Mouse (Mus musculus): ENCODE results near the gene Tmem117. TPM values are rescaled to one million over a fixed set of nuclear protein-coding genes. Genes with fewer than 3 reads are reported as not detected.

Tmem117 gene
- polyA plus RNA-seq, 1 experiment from 2014 or later, result 17.8 TPM

- H3K4me3 ChIP-seq (ENCODE audit: low read depth, low read length), result no peak overlapping the region
- H3K27me3 ChIP-seq (ENCODE audit: control insufficient read depth, insufficient read depth, low read depth, low read length), result no peaks in the 10 kb centered on the region
- no peak overlapping the region for H3K27ac ChIP-seq (ENCODE audit: low read length)
- 0 out of 2 replicates have a peak, but pooled peaks cover 2% of the 10 kb centered on the region for H3K9me3 ChIP-seq (replicated peaks; ENCODE audit: control insufficient read depth, low read length, poor library complexity, severe bottlenecking)
- H3K4me2 ChIP-seq (ENCODE audit: low read length), result no peak overlapping the region
- H3K9ac ChIP-seq (ENCODE audit: low read depth, low read length), result no peak overlapping the region
- no peak for ATAC-seq
- WGBS, result 85% methylated on average over 19 of the region's 19 CpGs
- no peaks in the 10 kb centered on the region for H3K4me1 ChIP-seq (ENCODE audit: control insufficient read depth, insufficient read depth, low read length)
- no peaks in the 10 kb centered on the region; the same call in 1 of the 2 replicates for H3K36me3 ChIP-seq (ENCODE audit: control insufficient read depth, insufficient read depth, low read length)
Observed at GRCm38 (mm10) chr15:94771691-94772090, 142.7 kb downstream of the Tmem117 start.

- no peak for ATAC-seq
- no peak overlapping the region for H3K4me3 ChIP-seq (ENCODE audit: low read depth, low read length)
- WGBS, result 64% methylated on average over 17 of the region's 17 CpGs
Observed at GRCm38 (mm10) chr15:94776119-94777069, 147.4 kb downstream of the Tmem117 start.

GRCm38 (mm10) chr15:94781556-94781955, 152.5 kb downstream of the Tmem117 start:
- Histone ChIP-seq H3K27ac (ENCODE audit: low read length) (no peak overlapping the region), H3K4me2 (ENCODE audit: low read length) (no peak overlapping the region), H3K9me3 (replicated peaks; ENCODE audit: control insufficient read depth, low read length, poor library complexity, severe bottlenecking) (no peaks in the 10 kb centered on the region), H3K4me3 (ENCODE audit: low read depth, low read length) (no peak overlapping the region), H3K9ac (ENCODE audit: low read depth, low read length) (no peak overlapping the region), H3K4me1 (ENCODE audit: control insufficient read depth, insufficient read depth, low read length) (no peaks in the 10 kb centered on the region), H3K36me3 (ENCODE audit: control insufficient read depth, insufficient read depth, low read length) (no peaks in the 10 kb centered on the region), H3K27me3 (ENCODE audit: control insufficient read depth, insufficient read depth, low read depth, low read length) (no peaks in the 10 kb centered on the region)
- ATAC-seq, result no peak
- 73% methylated on average over 1 of the region's 1 CpGs for WGBS

More at GRCm38 (mm10) chr15:94776119-94777069, 147.4 kb downstream of the Tmem117 start:
- Histone ChIP-seq H3K4me1 (ENCODE audit: control insufficient read depth, insufficient read depth, low read length) (no peaks in the 10 kb centered on the region), H3K9ac (ENCODE audit: low read depth, low read length) (no peak overlapping the region), H3K9me3 (replicated peaks; ENCODE audit: control insufficient read depth, low read length, poor library complexity, severe bottlenecking) (0 out of 2 replicates have a peak, but pooled peaks cover 2% of the 10 kb centered on the region), H3K27me3 (ENCODE audit: control insufficient read depth, insufficient read depth, low read depth, low read length) (no peaks in the 10 kb centered on the region), H3K4me2 (ENCODE audit: low read length) (no peak overlapping the region), H3K27ac (ENCODE audit: low read length) (no peak overlapping the region), H3K36me3 (ENCODE audit: control insufficient read depth, insufficient read depth, low read length) (no peaks in the 10 kb centered on the region; the same call in 1 of the 2 replicates)

GRCm38 (mm10) chr15:94793455-94793854, 164.4 kb downstream of the Tmem117 start:
- Histone ChIP-seq H3K27ac (ENCODE audit: low read length) (no peak overlapping the region), H3K4me2 (ENCODE audit: low read length) (no peak overlapping the region), H3K9ac (ENCODE audit: low read depth, low read length) (no peak overlapping the region), H3K36me3 (ENCODE audit: control insufficient read depth, insufficient read depth, low read length) (no peaks in the 10 kb centered on the region), H3K4me3 (ENCODE audit: low read depth, low read length) (no peak overlapping the region), H3K9me3 (replicated peaks; ENCODE audit: control insufficient read depth, low read length, poor library complexity, severe bottlenecking) (no peaks in the 10 kb centered on the region), H3K27me3 (ENCODE audit: control insufficient read depth, insufficient read depth, low read depth, low read length) (no peaks in the 10 kb centered on the region), H3K4me1 (ENCODE audit: control insufficient read depth, insufficient read depth, low read length) (peaks cover 12% of the 10 kb centered on the region)
- 92% methylated on average over 8 of the region's 8 CpGs for WGBS
- no peak for ATAC-seq

GRCm38 (mm10) chr15:94795484-94795883, 166.5 kb downstream of the Tmem117 start:
- Histone ChIP-seq H3K27ac (ENCODE audit: low read length) (no peak overlapping the region), H3K27me3 (ENCODE audit: control insufficient read depth, insufficient read depth, low read depth, low read length) (no peaks in the 10 kb centered on the region), H3K9me3 (replicated peaks; ENCODE audit: control insufficient read depth, low read length, poor library complexity, severe bottlenecking) (no peaks in the 10 kb centered on the region), H3K9ac (ENCODE audit: low read depth, low read length) (no peak overlapping the region), H3K36me3 (ENCODE audit: control insufficient read depth, insufficient read depth, low read length) (no peaks in the 10 kb centered on the region), H3K4me1 (ENCODE audit: control insufficient read depth, insufficient read depth, low read length) (peaks cover 12% of the 10 kb centered on the region), H3K4me3 (ENCODE audit: low read depth, low read length) (no peak overlapping the region), H3K4me2 (ENCODE audit: low read length) (no peak overlapping the region)
- peak; percentile 60; the same call in 1 of the 2 replicates for ATAC-seq
- WGBS, result 40% methylated on average over 4 of the region's 4 CpGs

GRCm38 (mm10) chr15:94798236-94798635, 169.2 kb downstream of the Tmem117 start:
- 21% methylated on average over 3 of the region's 3 CpGs for WGBS
- Histone ChIP-seq H3K9me3 (replicated peaks; ENCODE audit: control insufficient read depth, low read length, poor library complexity, severe bottlenecking) (no peaks in the 10 kb centered on the region), H3K9ac (ENCODE audit: low read depth, low read length) (no peak overlapping the region), H3K4me3 (ENCODE audit: low read depth, low read length) (no peak overlapping the region), H3K36me3 (ENCODE audit: control insufficient read depth, insufficient read depth, low read length) (no peaks in the 10 kb centered on the region), H3K4me2 (ENCODE audit: low read length) (no peak overlapping the region), H3K27me3 (ENCODE audit: control insufficient read depth, insufficient read depth, low read depth, low read length) (no peaks in the 10 kb centered on the region), H3K27ac (ENCODE audit: low read length) (no peak overlapping the region), H3K4me1 (ENCODE audit: control insufficient read depth, insufficient read depth, low read length) (peaks cover 12% of the 10 kb centered on the region)
- ATAC-seq, result no peak

- Histone ChIP-seq H3K27me3 (ENCODE audit: control insufficient read depth, insufficient read depth, low read depth, low read length) (no peaks in the 10 kb centered on the region), H3K9me3 (replicated peaks; ENCODE audit: control insufficient read depth, low read length, poor library complexity, severe bottlenecking) (no peaks in the 10 kb centered on the region)
- no peak for ATAC-seq
Observed at GRCm38 (mm10) chr15:94801462-94801861, 172.4 kb downstream of the Tmem117 start.

GRCm38 (mm10) chr15:94802820-94803219, 173.8 kb downstream of the Tmem117 start:
- Histone ChIP-seq H3K4me3 (ENCODE audit: low read depth, low read length) (no peak overlapping the region), H3K4me2 (ENCODE audit: low read length) (no peak overlapping the region), H3K27me3 (ENCODE audit: control insufficient read depth, insufficient read depth, low read depth, low read length) (no peaks in the 10 kb centered on the region), H3K9me3 (replicated peaks; ENCODE audit: control insufficient read depth, low read length, poor library complexity, severe bottlenecking) (no peaks in the 10 kb centered on the region), H3K9ac (ENCODE audit: low read depth, low read length) (no peak overlapping the region), H3K4me1 (ENCODE audit: control insufficient read depth, insufficient read depth, low read length) (0 out of 2 replicates have a peak, but pooled peaks cover 4% of the 10 kb centered on the region), H3K27ac (ENCODE audit: low read length) (no peak overlapping the region), H3K36me3 (ENCODE audit: control insufficient read depth, insufficient read depth, low read length) (no peaks in the 10 kb centered on the region)
- 78% methylated on average over 17 of the region's 17 CpGs for WGBS
- ATAC-seq, result no peak

More at GRCm38 (mm10) chr15:94801462-94801861, 172.4 kb downstream of the Tmem117 start:
- Histone ChIP-seq H3K36me3 (ENCODE audit: control insufficient read depth, insufficient read depth, low read length) (no peaks in the 10 kb centered on the region), H3K4me2 (ENCODE audit: low read length) (no peak overlapping the region), H3K4me3 (ENCODE audit: low read depth, low read length) (no peak overlapping the region), H3K27ac (ENCODE audit: low read length) (no peak overlapping the region), H3K9ac (ENCODE audit: low read depth, low read length) (no peak overlapping the region), H3K4me1 (ENCODE audit: control insufficient read depth, insufficient read depth, low read length) (0 out of 2 replicates have a peak, but pooled peaks cover 5% of the 10 kb centered on the region)
- 66% methylated on average over 8 of the region's 8 CpGs for WGBS

Data from midbrain, embryonic 16.5 days (tissue).